Mouse (Mus musculus) gastrocnemius, postnatal 4 days (tissue): ENCODE data around the gene Olfr1270. TPM values are rescaled to one million over a fixed set of nuclear protein-coding genes. Genes with fewer than 3 reads are reported as not detected.
"Not testable (repeated sequence)": the region's sequence is repeated elsewhere in the genome, so short reads cannot be mapped to it uniquely, and the experiment has no call there.

Experiments used
- DNase-seq, 2 experiments: peaks; one replicate each; pipeline ENCODE4 v3.0.0; 2021 to 2022; ENCODE audit warnings: low spot score in 2 of 2, mixed read lengths in 2 of 2
- long read RNA-seq, 2 experiments: library from polyadenylated mRNA; stranded (forward); transcript quantifications; one replicate each; pipeline ENCODE4 v2.0.0; 2021
- total RNA-seq, 2 experiments: library from RNA; stranded (reverse); gene quantifications; 2 replicates each; pipeline ENCODE4 v1.2.3; 2021

The Olfr1270 gene
- not detected for total RNA-seq
- long read RNA-seq, experiment 1: 0 reads
- long read RNA-seq, experiment 2: 0 reads

- DNase-seq: no peak
Measured at GRCm38 (mm10) chr2:90152991-90153390, at the start of gene Olfr1270. TSS of gene Olfr1270 (minus strand) at chr2:90153091.

GRCm38 (mm10) chr2:90199606-90200005, 46.7 kb upstream of the Olfr1270 start:
- DNase-seq: not testable (repeated sequence)

GRCm38 (mm10) chr2:90195285-90195684, 42.4 kb upstream of the Olfr1270 start:
- DNase-seq: not testable (repeated sequence)

GRCm38 (mm10) chr2:90194750-90195149, 41.9 kb upstream of the Olfr1270 start:
- DNase-seq: not testable (repeated sequence)

GRCm38 (mm10) chr2:90187082-90187481, 34.2 kb upstream of the Olfr1270 start:
- DNase-seq: not testable (repeated sequence)

- not testable (repeated sequence) for DNase-seq
Measured at GRCm38 (mm10) chr2:90186082-90186481, 33.2 kb upstream of the Olfr1270 start.

- no peak for DNase-seq
Measured at GRCm38 (mm10) chr2:90153916-90154315, 1.0 kb upstream of the Olfr1270 start.

GRCm38 (mm10) chr2:90142196-90142595, 10.7 kb downstream of the Olfr1270 start, which contains the start of gene Olfr32:
TSS of gene Olfr32 (minus strand) at chr2:90142296.
- no peak for DNase-seq

- DNase-seq: no peak
Measured at GRCm38 (mm10) chr2:90121312-90121711, 31.6 kb downstream of the Olfr1270 start, which contains the start of gene Olfr1269. TSS of gene Olfr1269 (minus strand) at chr2:90121412.

Other genes starting within 250 kb of the Olfr1270 start
- not detected for gene Olfr1258, start 225.8 kb downstream of the Olfr1270 start, total RNA-seq
- gene Olfr1259, start 204.4 kb downstream of the Olfr1270 start, total RNA-seq: not detected
- not detected for gene Olfr1260, start 178.8 kb downstream of the Olfr1270 start, total RNA-seq
- not detected for gene Olfr1261, start 161.9 kb downstream of the Olfr1270 start, total RNA-seq
- gene Olfr1262, start 152.9 kb downstream of the Olfr1270 start, total RNA-seq: not detected
- not detected for gene Olfr1263, start 141.0 kb downstream of the Olfr1270 start, total RNA-seq
- not detected for gene Olfr1264, start 127.5 kb downstream of the Olfr1270 start, total RNA-seq
- gene Olfr1265, start 117.8 kb downstream of the Olfr1270 start, total RNA-seq: not detected
- gene Olfr140, start 89.5 kb downstream of the Olfr1270 start, total RNA-seq: not detected
- not detected for gene Olfr1269, start 31.7 kb downstream of the Olfr1270 start, total RNA-seq
- not detected for gene Olfr32, start 10.8 kb downstream of the Olfr1270 start, total RNA-seq
- gene Olfr1506, start 71.4 kb upstream of the Olfr1270 start, total RNA-seq: under 1 TPM in 1 of 2 experiments, not detected in 1; 0.13 TPM
- gene Olfr142, start 104.5 kb upstream of the Olfr1270 start, total RNA-seq: not detected
- not detected for gene Olfr1271, start 117.9 kb upstream of the Olfr1270 start, total RNA-seq
- not detected for gene Olfr1272, start 139.8 kb upstream of the Olfr1270 start, total RNA-seq
- not detected for gene Gm13769, start 169.1 kb upstream of the Olfr1270 start, total RNA-seq
- not detected for gene Olfr1274-ps, start 245.6 kb upstream of the Olfr1270 start, total RNA-seq